Mouse (Mus musculus) hindbrain, embryonic 13.5 days (tissue): ENCODE data around the gene Dus2. TPM values are rescaled to one million over a fixed set of nuclear protein-coding genes. Genes with fewer than 3 reads are reported as not detected.

ENCODE experiments used
- ATAC-seq: fragments of 200-750 bp; cut with Nextera tagmentation; 2 replicates; pipeline ENCODE4 v1.8.0; 2017; ENCODE audit warnings: moderate TSS enrichment; ENCODE audit not compliant: low FRiP score
- H3K27ac ChIP-seq: fragments of 300-500 bp; sonication (generic); 2 replicates; pipeline ENCODE4 v1.5.1; 2015; ENCODE audit warnings: inconsistent platforms, mild to moderate bottlenecking, moderate library complexity
- H3K27me3 ChIP-seq: fragments of 300-500 bp; sonication (generic); 2 replicates; pipeline ENCODE4 v1.6.1; 2015; ENCODE audit warnings: mild to moderate bottlenecking, inconsistent platforms
- H3K36me3 ChIP-seq: fragments of 300-500 bp; sonication (generic); 2 replicates; pipeline ENCODE4 v1.6.1; 2015; ENCODE audit warnings: mild to moderate bottlenecking, inconsistent platforms
- H3K4me1 ChIP-seq: fragments of 300-500 bp; sonication (generic); replicated peaks from 2 replicates; pipeline ENCODE4 v1.6.1; 2015; ENCODE audit warnings: inconsistent platforms
- H3K4me2 ChIP-seq: fragments of 300-500 bp; sonication (generic); 2 replicates; pipeline ENCODE4 v1.6.1; 2015; ENCODE audit warnings: inconsistent platforms, mild to moderate bottlenecking, moderate library complexity
- H3K4me3 ChIP-seq: fragments of 300-500 bp; sonication (generic); 2 replicates; pipeline ENCODE4 v1.5.1; 2015; ENCODE audit warnings: mild to moderate bottlenecking, inconsistent platforms
- H3K9ac ChIP-seq: fragments of 300-500 bp; sonication (generic); 2 replicates; pipeline ENCODE4 v1.6.1; 2015; ENCODE audit warnings: mild to moderate bottlenecking, inconsistent platforms
- H3K9me3 ChIP-seq: fragments of 300-500 bp; sonication (generic); 2 replicates; pipeline ENCODE4 v1.6.1; 2016; ENCODE audit warnings: inconsistent platforms
- WGBS: fragments of 180-500 bp; shearing (Covaris S2); methylation state at CpG from one replicate; pipeline ENCODE4 v1.1.7; 2015; 5-methylcytosine and 5-hydroxymethylcytosine counted together
- polyA plus RNA-seq: library from polyadenylated mRNA; unstranded; fragments of >200 nt; fragmentation: Nextera tagmentation; extraction: Ambion mirVana; gene quantifications from 2 replicates; pipeline ENCODE4 v1.2.1, GENCODE M21; 2015

The Dus2 gene
- polyA plus RNA-seq, 1 experiment from 2014 or later = 23.3 TPM

DNA sequence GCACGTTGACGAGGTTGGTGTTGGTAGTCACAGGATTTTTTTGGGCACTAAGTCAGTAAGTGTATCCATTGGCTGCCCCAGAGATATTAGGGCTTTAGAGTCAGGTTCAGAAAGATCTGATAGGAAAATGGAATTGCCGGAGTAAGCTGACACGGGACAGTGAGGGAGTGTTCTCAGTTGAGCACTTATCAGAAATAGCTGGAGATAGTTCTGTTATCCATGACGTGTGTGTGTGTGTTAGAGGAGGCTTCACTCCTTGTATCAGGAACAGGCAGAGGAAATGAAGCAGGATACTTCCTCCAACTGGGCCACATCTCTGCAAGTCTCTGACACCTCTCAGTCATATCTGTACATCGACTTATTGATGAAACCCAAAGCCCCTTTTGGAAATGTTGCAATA, 25.1 kb downstream of the Dus2 start:
- no peak for ATAC-seq
- Histone ChIP-seq H3K4me3 (no peak overlapping the region), H3K27me3 (no peaks in the 10 kb centered on the region), H3K9ac (no peak overlapping the region), H3K4me1 (peaks cover 5% of the 10 kb centered on the region), H3K9me3 (no peaks in the 10 kb centered on the region), H3K36me3 (peaks cover 40% of the 10 kb centered on the region), H3K4me2 (no peak overlapping the region), H3K27ac (no peak overlapping the region)
- 92% methylated on average over 6 of the region's 6 CpGs for WGBS

DNA sequence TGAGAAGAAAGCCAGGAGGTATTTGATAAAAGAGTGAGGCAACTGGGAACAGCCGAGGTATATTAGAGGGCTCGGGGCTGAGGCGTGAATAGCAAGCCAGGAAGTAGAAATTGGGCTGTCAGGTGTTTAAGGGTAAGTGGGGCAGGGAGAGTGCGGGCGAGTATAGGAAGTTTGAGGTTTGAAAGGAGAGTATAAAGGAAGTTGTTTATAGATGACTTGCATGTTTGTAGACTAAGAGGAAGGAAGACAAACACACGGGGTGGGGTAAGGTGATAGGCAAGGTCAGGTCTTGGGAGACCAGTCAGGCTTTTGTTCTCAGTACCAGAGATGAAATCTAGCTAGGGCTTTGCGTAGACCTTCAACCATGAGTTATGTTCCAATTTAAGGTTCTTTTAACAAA, 26.0 kb downstream of the Dus2 start:
- H3K4me1 ChIP-seq = peaks cover under 1% of the 10 kb centered on the region; the same call in 1 of the 2 replicates
- WGBS = 93% methylated on average over 7 of the region's 7 CpGs
- H3K9ac ChIP-seq = no peak overlapping the region
- peaks cover 43% of the 10 kb centered on the region for H3K36me3 ChIP-seq
- no peak overlapping the region for H3K27ac ChIP-seq
- H3K4me3 ChIP-seq = no peak overlapping the region
- H3K27me3 ChIP-seq = no peaks in the 10 kb centered on the region
- no peaks in the 10 kb centered on the region for H3K9me3 ChIP-seq
- ATAC-seq = no peak
- H3K4me2 ChIP-seq = no peak overlapping the region

GRCm38 (mm10) chr8:106018039-106018438, 26.9 kb downstream of the Dus2 start:
- Histone ChIP-seq H3K4me2 (no peak overlapping the region), H3K4me1 (no peaks in the 10 kb centered on the region), H3K9me3 (no peaks in the 10 kb centered on the region), H3K27ac (no peak overlapping the region), H3K9ac (no peak overlapping the region), H3K4me3 (no peak overlapping the region), H3K27me3 (no peaks in the 10 kb centered on the region), H3K36me3 (peaks cover 43% of the 10 kb centered on the region)
- 92% methylated on average over 3 of the region's 3 CpGs for WGBS
- ATAC-seq = no peak

DNA sequence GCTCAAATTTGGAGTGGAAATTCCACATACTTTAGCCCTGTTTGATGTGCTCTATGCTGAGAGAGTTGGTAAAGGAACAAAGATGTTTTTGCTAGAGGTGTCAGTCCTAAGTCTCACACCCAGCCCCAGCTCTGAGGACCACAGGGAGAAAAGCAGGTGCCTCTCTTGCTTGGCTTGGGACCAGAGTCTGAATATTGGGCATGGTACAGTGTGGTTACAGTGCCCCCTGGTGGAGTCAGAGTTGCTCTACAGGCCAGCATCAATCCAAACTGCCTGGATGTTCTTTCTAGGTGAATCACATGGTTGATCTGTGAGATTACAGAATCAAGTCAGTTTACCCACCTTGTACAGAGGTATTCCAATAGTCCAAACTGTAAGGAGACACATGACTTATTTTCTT, 31.3 kb downstream of the Dus2 start:
- ATAC-seq = peak; percentile 32; the same call in 1 of the 2 replicates
- H3K9me3 ChIP-seq = no peaks in the 10 kb centered on the region
- H3K36me3 ChIP-seq = peaks cover 52% of the 10 kb centered on the region
- H3K9ac ChIP-seq = no peak overlapping the region
- H3K4me2 ChIP-seq = no peak overlapping the region
- no peak overlapping the region for H3K4me3 ChIP-seq
- H3K27me3 ChIP-seq = no peaks in the 10 kb centered on the region
- no peaks in the 10 kb centered on the region for H3K4me1 ChIP-seq
- H3K27ac ChIP-seq = no peak overlapping the region

DNA sequence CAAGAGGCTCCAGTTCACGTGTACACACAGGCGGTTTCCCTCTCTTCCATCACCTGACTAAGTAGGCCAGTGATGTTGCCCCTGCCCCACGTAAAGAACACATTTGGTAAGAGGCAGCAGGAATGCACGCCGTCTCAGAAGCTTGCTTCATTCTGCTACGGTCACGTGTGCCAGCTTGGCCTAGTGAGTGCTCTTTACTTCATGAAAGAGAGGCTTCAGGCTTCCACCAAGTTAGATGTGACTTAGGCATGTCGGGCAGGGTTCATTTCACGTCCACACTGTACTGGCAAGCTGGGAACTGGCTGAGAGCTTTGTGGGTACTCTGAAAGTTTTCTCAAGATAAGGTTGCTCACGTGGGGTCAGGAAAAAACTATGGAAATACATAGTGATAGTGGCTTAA, 47.6 kb downstream of the Dus2 start:
- Histone ChIP-seq H3K9ac (no peak overlapping the region), H3K4me2 (no peak overlapping the region), H3K4me3 (no peak overlapping the region), H3K27me3 (no peaks in the 10 kb centered on the region), H3K9me3 (no peaks in the 10 kb centered on the region), H3K36me3 (peaks cover 33% of the 10 kb centered on the region), H3K27ac (no peak overlapping the region), H3K4me1 (no peaks in the 10 kb centered on the region)
- 96% methylated on average over 10 of the region's 10 CpGs for WGBS
- no peak for ATAC-seq

- 89% methylated on average over 4 of the region's 4 CpGs for WGBS
- Histone ChIP-seq H3K4me3 (no peak overlapping the region), H3K9me3 (no peaks in the 10 kb centered on the region), H3K9ac (no peak overlapping the region), H3K27ac (no peak overlapping the region), H3K4me2 (no peak overlapping the region), H3K4me1 (peaks cover 6% of the 10 kb centered on the region), H3K27me3 (no peaks in the 10 kb centered on the region), H3K36me3 (peaks cover 35% of the 10 kb centered on the region)
- ATAC-seq = no peak
Observed at GRCm38 (mm10) chr8:106039605-106040004, 48.5 kb downstream of the Dus2 start.

- H3K9ac ChIP-seq = no peak overlapping the region
- peaks cover 41% of the 10 kb centered on the region for H3K36me3 ChIP-seq
- ATAC-seq = no peak
- H3K27ac ChIP-seq = no peak overlapping the region
- no peaks in the 10 kb centered on the region for H3K9me3 ChIP-seq
- H3K4me2 ChIP-seq = no peak overlapping the region
- H3K27me3 ChIP-seq = no peaks in the 10 kb centered on the region
- WGBS = 79% methylated on average over 4 of the region's 4 CpGs
- H3K4me3 ChIP-seq = no peak overlapping the region
- H3K4me1 ChIP-seq = peaks cover 6% of the 10 kb centered on the region
Observed at GRCm38 (mm10) chr8:106040218-106040617, 49.1 kb downstream of the Dus2 start.

DNA sequence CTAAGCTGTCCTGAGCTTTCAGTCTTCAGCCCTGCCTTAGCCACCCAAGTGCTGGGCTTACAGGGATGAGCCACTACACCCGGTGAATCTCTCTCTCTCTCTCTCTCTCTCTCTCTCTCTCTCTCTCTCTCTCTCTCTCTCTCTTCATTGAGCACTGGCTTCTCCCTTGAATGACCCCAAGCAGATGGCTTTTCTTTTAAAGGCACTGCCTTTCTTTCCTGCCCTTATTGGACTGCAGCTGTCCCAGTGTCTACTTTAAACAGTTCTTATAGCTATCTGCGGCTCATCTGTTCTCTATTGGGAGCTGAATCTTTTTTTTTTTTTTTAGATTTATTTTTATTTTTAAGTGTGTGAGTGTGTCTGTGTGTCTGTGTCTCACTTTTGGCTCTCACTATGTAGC, 51.9 kb downstream of the Dus2 start:
- no peak overlapping the region for H3K9ac ChIP-seq

DNA sequence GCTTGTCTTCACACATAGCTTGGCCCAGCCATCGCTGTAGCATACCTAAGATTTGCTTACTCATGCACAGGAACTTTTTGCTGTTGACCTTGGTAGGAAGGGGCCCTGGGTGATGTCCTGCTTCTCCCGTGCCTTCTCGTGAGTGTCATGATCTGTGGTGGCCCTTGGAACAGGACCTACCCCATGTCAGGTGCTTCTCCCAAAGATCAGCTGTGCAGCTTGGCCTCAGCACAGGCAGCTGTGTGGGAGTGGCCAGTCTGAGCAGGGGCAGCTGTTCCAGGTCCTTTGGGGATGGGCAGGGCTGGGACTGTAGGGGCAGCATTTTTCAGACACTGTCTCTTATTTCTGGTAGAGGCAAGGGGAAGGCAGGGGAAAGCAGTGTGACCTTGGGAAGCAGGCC, 53.0 kb downstream of the Dus2 start:
- 90% methylated on average over 3 of the region's 3 CpGs for WGBS
- no peaks in the 10 kb centered on the region for H3K27me3 ChIP-seq
- H3K9me3 ChIP-seq = no peaks in the 10 kb centered on the region
- no peak overlapping the region for H3K27ac ChIP-seq
- no peak for ATAC-seq
- peaks cover 6% of the 10 kb centered on the region for H3K4me1 ChIP-seq
- H3K36me3 ChIP-seq = peaks cover 42% of the 10 kb centered on the region
- no peak overlapping the region for H3K9ac ChIP-seq
- no peak overlapping the region for H3K4me2 ChIP-seq
- no peak overlapping the region for H3K4me3 ChIP-seq

More for the DNA sequence above, 51.9 kb downstream of the Dus2 start:
- no peak for ATAC-seq
- Histone ChIP-seq H3K4me2 (no peak overlapping the region), H3K27ac (no peak overlapping the region), H3K27me3 (no peaks in the 10 kb centered on the region), H3K9me3 (no peaks in the 10 kb centered on the region), H3K36me3 (peaks cover 34% of the 10 kb centered on the region), H3K4me3 (no peak overlapping the region), H3K4me1 (peaks cover 6% of the 10 kb centered on the region)
- WGBS = 76% methylated on average over 2 of the region's 2 CpGs

- WGBS = 97% methylated on average over 11 of the region's 11 CpGs
- peaks cover 68% of the 10 kb centered on the region for H3K36me3 ChIP-seq
- H3K4me3 ChIP-seq = no peak overlapping the region
- ATAC-seq = no peak
- no peaks in the 10 kb centered on the region for H3K27me3 ChIP-seq
- no peaks in the 10 kb centered on the region for H3K9me3 ChIP-seq
- H3K4me1 ChIP-seq = peaks cover 6% of the 10 kb centered on the region
- no peak overlapping the region for H3K27ac ChIP-seq
- no peak overlapping the region for H3K9ac ChIP-seq
- H3K4me2 ChIP-seq = no peak overlapping the region
Observed at GRCm38 (mm10) chr8:106046872-106047559, 55.9 kb downstream of the Dus2 start.

DNA sequence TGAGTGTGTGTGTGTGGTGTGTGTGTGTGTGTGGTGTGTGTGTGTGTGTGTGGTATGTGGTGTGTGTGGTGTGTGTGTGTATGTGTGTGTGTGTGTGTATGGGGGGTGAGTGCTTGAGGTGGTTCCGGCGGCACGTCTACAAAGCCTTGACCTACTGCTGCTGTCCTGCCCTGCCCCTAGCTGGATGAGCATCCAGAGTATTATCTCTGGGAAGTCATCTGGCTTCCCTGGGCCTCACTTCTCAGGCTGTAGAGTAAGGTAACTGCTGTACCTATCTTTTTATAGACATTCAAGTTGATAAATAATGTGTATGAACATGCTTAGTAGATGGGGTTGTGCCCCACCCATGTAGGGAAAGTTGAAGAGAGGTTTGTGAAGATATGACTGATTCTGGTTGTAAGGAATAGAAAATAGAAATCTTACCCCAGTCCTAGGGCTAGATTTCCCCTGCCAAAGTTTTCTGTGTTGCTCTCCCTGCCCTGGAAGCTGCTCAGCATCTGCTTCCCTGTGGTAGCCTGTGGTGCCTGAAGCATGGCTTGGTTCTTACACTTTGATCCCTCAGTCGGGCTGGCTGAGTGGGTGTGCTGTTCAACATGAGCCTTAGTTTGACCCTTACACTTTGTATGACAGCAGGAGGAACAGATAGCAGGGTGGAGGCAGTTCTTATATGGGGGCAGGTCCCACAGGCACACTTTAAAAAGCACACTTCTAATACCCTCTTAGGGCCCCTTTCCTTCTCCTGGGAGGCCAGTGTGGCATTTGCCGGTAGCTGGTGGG, 56.9 kb downstream of the Dus2 start:
- H3K9ac ChIP-seq = no peak overlapping the region
- no peak overlapping the region for H3K4me2 ChIP-seq
- ATAC-seq = no peak
- no peaks in the 10 kb centered on the region for H3K9me3 ChIP-seq
- peaks cover 6% of the 10 kb centered on the region for H3K4me1 ChIP-seq
- no peak overlapping the region for H3K27ac ChIP-seq
- WGBS = 88% methylated on average over 5 of the region's 5 CpGs
- no peaks in the 10 kb centered on the region for H3K27me3 ChIP-seq
- peaks cover 72% of the 10 kb centered on the region for H3K36me3 ChIP-seq
- H3K4me3 ChIP-seq = no peak overlapping the region

DNA sequence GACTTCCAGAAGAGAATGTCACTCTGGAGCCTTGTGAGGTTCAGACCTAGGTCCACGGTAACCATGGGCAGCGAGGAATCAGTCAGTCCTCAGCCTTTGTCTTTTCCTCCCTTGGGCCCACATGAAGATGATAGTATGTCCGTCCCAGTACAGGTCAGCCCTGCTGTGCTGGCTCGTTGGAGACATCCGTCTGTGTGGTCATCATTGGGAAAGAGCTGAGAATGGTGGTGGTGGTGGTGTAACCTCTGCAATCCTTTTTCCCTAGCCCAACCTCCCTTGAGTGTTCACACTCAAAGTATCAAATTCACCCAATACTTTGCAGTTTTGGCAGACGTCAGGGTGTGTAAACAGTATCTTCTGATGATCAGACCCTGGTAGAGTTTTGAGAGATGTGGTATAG, 58.7 kb downstream of the Dus2 start:
- H3K9me3 ChIP-seq = no peaks in the 10 kb centered on the region
- H3K4me1 ChIP-seq = no peaks in the 10 kb centered on the region
- H3K36me3 ChIP-seq = peaks cover 78% of the 10 kb centered on the region
- no peak for ATAC-seq
- H3K9ac ChIP-seq = no peak overlapping the region
- H3K27me3 ChIP-seq = no peaks in the 10 kb centered on the region
- no peak overlapping the region for H3K4me3 ChIP-seq
- WGBS = 80% methylated on average over 6 of the region's 6 CpGs
- no peak overlapping the region for H3K27ac ChIP-seq
- H3K4me2 ChIP-seq = no peak overlapping the region

- WGBS = 87% methylated on average over 3 of the region's 3 CpGs
- Histone ChIP-seq H3K27me3 (no peaks in the 10 kb centered on the region), H3K9me3 (no peaks in the 10 kb centered on the region), H3K4me2 (no peak overlapping the region), H3K36me3 (peaks cover 71% of the 10 kb centered on the region), H3K4me3 (no peak overlapping the region), H3K4me1 (no peaks in the 10 kb centered on the region), H3K27ac (no peak overlapping the region), H3K9ac (no peak overlapping the region)
- no peak for ATAC-seq
Observed at GRCm38 (mm10) chr8:106051068-106051467, 59.9 kb downstream of the Dus2 start.
